Mouse (Mus musculus) MEL-GATA-1-ER (cell line): ENCODE results near the gene Psmg4.

Source experiments
- DNase-seq: peaks from one replicate; pipeline ENCODE4 v3.0.0-alpha.2; 2012; ENCODE audit warnings: low read depth; ENCODE audit errors: extremely low read depth

The Psmg4 gene

DNA sequence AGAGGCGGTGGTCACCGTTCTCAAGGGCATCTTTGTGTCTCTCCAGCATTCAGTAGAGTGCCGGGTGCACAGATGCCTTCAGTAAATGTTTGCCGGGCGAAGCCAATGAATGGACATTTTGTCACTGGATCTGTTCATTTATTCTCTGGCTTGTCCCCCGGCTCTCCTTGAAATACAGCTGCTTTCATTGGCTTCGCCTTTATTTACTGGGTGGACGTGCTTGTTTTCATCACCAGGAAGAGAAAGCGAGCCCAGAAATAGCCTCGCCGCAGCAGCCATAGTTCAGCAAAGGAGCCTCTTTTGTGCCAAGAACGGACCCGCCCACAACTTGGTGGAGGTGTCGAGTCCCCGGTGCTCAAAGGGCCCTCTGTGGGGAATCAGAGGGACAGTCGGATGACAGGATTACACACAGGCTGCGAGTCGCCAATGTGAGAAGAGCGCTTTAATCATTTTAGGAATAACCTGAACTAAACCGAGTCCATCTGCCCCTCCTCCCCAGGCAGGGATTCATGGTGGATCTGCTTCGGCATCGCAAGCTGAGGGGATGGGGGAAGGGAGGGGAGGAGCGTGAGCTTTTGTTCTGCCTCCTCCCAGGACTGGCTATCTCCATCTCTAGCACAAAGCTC is 13.9 kb upstream of the Psmg4 start:
- DNase-seq: no peak

DNA sequence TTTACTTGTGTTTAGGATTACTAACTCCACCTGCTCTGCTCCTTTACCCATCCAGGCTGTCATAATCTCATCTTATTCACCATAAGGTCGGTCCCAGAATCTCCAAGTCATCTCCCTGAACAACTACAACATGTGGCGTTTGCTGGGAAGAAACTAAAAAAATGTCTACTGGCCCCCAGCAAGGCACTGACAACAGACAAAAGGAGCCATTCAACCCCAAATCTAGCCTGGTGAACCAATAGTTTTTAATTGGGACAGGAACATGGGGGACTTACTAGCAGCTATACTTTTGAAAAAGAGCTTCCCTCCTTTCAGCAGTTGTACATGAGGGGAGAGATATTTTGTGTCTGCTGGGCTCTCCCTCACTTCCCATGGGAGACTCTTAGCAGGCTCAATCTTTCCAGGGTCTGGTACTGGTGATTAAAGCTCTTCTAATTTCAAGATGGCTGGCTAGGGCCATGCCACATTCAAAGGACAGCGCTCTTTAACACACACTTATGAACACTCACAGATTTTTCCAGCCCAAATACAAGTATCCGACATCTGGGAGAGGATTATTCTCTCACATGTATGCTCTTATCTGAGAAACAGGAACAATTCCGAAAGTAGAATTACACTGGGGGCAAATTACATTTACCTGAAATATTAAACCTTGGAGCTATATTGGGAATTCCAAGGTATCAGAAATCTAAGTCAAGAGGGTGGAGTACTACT is 13.1 kb upstream of the Psmg4 start:
- no peak for DNase-seq

DNA sequence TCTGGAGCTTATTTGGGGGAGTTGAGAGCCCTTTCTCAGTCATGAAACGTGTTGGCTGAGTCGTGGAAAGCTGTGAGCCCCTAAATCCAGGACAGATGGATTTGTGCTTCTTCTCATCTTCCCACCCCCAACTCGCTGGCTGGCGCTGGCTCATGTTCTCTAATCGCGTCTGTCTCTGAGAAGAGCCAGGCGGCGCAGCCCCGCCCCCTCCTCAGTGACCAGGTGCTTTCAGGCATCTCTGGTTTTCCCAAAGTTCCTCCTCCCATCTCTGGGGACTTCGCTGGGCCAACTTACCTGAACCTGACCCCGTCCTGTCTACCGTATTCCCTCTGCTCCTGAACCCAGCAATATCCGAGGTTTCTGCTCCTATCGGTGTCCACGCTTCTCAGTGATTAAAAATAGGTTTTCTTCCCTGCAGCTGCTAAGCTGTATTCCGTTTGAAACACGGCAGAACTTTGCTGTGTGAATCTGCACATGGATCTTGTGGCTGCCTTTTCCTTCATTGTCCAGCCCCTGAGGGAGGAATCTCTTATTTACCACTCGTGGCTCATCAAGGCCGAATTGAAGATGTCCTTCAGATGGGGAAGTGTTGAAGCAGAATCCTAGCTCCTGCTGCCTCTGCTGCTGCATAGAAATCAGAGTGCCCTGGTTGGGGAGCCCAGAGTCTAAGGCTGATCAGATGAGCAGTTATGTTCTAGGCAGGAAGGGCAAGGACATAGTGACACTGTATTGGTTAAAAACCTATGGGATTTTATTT is 12.3 kb upstream of the Psmg4 start:
- DNase-seq: no peak

DNA sequence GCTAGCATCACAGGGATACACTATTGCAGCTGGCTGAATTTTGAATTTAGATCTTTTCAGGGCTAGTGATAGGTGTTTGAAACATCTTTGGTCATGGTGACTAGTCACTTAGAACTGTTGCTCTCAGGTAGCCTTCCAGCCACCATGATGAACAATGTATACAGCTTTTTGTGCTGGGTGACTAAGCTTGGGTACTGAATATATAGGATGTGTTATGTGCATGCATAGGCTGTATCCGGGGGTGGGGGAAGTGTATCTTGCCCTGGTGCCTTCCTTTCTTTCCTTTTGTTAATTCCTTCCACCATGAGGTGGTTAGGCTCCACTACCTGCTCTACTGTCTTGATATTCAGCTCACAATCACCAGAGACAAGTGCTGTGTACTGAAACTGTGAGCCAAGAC is 11.3 kb upstream of the Psmg4 start:
- no peak for DNase-seq

DNA sequence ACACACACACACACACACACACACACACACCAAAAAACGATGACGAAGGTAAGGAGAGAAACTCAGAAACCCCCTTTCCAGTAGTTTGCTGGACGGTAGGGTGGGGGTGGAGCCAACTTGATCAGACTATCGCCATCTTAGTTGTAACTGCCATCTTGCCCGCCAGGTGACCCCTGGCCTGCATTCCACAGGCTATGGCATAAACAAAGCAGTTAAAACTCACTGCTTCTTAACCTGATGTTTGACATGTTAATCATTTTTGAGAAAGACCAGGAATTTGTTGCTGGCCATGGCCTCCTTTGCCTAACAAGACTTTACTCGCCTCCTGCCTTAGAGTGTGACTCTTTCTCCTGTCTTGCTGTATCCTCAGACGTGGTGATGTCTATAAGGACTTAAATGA is 10.1 kb upstream of the Psmg4 start:
- no peak for DNase-seq

DNA sequence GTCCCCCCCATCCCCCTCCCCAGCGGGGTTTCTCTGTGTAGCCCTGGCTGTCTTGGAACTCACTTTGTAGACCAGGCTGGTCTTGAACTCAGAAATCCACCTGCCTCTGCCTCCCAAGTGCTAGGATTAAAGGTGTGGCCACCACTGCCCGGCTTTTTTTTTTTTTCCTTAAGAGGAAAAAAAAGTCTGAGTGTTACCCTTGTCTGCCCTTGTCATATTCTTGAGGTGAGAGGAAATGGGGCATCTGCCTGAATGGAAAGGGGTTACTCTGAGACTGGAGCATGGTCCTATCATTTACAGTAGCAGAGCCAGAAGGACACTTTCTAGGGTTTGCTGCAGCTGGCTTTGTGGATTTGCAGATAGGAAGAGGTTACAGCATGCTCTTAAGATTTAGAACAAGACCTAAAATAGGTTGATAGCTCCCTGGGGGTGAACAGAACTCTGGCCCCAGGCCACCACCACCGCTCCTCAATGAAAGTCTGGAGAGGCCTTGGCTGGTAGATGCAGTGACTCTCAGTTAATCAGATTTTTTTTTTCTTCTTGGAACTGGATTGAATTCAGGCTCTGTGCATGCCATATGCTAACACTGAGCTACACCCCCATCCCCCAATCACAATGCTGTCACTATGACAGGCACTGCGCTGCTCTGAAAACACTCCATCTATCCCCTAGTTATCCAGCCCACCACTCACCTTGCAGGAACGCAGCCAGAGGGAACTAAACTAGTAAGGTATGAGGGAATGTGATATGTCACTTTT is 9.3 kb upstream of the Psmg4 start:
- DNase-seq: no peak

DNA sequence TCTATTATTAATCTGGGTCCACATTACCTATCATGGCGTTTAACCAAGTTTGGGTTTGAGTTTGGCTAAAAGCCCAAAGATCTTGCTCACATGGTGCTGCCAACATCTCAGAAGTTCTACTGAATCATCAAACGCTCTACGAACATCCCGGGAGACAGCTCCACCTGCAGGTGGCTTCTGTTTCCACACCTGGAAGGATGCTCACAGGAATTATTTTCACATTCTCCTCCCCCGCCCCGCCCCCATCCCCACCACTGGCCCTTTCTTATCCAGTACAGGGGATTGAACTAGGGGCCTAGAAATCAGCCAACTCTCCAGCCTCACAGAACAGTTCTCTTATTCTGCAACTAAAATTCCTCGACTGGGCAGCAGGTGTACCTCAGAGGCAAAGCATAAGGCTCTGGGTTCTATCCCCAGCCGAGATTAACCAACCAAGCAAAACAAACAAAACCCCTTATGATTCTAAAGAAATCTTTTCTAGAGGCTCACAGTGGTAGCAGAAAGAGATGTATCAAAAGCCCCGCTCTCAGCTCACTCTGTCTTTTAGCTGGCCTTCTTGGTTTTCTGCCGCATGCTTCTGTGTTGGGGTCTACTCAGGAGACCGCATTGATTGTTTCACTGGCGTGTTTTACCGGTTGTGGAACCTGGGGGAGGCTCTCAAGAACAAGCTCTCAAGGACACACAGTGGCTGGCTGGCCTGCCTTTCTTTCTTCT is 8.4 kb upstream of the Psmg4 start:
- DNase-seq: peak; percentile 64

DNA sequence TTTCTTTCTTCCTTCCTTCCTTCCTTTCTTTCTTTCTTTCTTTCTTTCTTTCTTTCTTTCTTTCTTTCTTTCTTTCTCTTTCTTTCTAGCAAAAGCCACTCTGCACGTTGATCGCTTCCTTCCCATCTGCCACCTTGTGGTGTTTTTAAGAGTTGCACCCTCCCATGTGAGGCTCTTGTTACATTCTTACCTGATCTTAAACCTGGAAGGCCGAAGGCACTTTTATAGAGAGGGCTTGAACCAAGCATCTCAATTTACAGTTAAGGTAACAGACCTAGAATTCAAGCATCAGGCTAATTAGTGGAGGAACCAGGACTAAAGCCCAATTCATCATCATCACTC is 7.9 kb upstream of the Psmg4 start:
- DNase-seq: peak; percentile 58

DNA sequence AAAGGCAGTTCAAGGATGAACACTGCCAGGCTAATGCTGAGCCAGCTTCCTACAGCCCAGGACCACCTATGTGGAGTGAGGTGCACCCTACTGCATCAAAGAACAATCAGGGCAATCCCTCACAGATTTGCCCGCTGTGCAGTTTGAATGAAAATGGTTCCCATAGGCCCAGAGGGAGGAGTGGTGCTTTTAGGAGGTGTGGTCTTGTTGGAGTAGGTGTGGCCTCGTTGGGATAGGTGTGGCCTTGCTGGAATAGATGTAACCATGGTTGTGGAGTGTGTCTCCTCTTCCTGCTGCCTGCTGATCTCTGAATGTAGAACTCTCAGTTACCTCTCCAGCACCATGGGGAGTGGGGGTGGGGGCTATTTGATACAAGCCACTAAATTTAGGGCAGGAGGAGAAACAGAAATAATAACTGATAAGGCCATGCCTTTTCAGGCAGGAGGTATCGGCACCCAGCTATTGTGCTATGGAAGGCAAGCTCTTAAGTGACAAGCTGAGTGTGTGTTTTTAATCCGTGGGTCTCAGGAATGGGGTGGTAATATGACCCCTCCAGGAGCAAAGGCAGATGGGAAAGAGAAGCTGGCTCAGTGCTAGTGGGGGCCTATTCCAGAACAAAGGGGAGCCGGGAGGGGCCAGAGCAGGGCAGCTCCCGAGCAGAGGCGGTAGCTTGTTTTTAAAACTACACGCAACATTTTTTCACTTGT is 6.5 kb upstream of the Psmg4 start:
- DNase-seq: no peak

DNA sequence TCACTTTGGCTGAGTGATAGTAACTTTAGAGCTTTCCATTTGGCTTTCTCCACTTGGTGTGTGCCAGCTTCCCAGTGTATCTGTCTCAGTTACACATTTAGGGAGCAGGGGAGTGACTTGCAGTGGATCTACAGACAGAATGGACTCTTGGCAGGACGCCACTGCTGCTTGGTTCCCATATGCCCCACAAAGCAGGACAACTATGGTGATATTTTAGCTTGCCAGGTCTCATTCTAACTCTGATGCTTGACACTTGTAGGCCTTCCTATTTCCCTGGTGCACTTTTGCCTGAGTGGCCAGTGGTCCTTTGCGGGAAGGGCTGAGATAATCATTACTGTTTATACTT is 6.0 kb upstream of the Psmg4 start:
- no peak for DNase-seq

DNA sequence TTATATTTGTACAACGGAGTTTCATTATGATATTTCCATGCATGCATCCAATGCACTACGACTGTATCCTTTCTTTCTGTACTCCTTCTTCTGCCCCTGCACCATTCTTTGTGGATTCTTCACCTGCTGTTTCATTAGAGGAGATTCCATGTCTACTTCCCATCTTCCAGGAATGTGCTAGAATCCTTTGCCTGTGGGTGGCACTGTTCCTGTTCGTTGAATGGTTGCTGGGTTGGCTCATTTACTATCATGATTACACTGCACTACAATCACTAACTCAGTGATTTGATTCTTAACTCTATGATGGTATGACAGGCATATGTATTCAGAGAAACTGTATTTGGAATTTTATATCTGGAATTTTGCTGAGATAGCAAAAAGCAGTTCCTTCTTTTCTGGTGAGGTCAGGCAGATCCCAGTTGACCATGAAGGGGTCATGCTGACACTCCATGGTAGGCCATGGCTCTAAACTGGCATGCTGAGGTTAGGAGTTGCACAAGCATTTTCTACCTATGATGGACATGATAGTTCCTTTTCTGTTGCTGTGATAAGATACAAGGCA is 5.1 kb upstream of the Psmg4 start:
- DNase-seq: no peak

DNA sequence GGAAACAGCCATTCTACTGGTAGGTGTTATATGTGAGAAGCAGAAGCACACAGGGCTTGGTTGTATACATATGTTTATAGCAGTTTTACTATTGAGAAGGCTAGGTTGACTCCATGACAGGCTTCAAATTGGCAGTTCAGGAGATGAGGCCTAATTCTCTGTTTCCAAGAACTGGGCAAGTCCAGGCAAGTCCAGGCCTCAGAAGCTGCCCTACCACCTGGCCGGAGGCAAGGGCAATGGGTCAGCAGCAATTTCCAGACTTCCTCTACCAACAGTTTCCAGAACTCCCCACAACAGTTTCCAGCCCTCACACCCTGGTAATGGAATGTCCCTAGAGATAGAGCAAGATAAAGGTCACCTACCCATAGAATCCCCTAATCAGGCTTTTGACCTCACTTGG is 2.8 kb upstream of the Psmg4 start:
- no peak for DNase-seq

DNA sequence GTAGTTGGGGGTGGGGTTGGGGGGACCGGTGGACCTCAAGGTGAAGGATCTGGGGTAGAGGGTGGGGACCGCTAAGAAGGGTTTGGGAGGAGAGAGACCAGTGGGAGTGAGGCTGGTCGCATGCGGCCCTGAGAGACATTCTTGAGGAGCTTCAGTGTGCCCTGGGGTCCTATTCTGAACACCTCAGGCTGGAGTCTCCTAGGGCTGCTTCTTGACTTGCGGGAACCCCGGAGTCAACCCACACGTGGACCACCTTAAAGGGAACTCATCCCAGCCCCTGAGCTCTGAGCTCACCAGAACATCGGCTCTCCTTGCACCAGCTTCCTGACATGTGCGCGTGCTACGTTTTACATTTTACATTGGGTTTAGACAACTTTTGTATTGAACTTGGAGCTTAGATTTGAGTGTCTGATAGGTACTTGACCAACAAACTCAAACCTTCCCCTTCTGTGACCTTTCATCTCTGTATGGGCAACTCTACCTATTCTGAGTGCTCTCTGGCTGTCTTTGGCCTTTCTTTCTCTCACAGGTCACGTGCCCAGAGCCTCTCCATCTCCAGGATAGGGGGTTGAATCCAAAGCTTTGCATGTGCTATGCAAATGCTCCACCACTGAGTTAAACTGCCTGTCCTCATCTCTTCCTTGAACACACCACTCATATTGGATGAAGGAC is 676 bp downstream of the Psmg4 start:
- no peak for DNase-seq

DNA sequence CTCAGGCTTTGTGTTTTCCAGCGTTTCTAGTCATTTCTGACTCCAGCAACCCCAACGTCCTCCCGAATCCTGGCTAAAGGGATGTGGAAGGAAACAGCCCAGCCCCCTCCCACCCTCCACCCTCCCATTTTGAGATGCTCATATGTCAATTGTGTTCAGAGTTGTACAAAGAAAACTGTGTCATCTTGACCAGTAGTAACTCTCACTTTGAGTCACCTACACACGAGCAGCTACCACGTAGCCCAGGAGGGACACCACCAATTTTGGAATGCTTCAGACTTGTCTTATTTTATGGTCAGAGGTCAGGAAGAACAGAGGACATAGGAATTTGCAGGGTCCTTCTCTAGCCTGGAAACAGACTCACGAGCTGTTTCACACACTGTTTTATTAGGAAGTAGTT is 11.3 kb downstream of the Psmg4 start:
- DNase-seq: no peak

DNA sequence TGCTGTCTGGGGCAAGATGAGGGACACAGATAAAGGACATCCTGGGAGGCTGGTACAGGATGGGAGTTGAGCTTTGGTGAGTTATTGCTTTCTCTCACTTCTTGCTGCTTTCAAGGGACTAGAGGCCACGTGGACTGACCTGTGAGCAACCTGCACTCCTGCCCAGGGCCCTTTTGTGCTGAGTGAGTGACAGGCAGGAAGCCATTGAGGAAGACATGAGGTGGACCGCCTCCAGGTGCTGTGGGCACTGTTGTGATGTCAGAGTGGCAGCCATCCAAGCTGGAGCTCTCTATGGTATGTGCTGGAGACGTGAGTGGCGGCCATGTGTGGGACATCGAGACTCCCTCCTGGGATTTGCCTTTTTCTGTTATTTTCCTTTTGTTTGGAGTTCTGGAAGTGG is 18.9 kb downstream of the Psmg4 start:
- no peak for DNase-seq

DNA sequence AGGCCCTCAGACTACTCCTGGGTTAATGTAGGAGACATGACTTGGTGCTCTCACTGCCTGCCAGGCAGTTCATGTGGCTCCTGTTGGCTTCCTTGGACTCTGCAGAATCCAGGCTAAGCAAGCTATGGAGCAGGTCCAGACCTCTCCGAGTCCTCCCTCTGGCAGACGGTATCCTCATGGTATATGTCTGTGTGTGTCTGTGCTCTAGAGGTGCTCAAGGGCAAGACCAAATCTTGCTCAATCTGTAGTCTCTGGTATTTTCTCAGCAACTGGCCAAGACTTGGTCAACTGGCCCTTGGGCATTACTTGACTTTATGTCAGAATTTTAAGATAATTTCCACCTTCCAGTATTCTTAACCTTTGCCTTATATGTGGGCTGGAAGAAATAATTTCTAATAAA is 22.6 kb downstream of the Psmg4 start:
- DNase-seq: no peak

DNA sequence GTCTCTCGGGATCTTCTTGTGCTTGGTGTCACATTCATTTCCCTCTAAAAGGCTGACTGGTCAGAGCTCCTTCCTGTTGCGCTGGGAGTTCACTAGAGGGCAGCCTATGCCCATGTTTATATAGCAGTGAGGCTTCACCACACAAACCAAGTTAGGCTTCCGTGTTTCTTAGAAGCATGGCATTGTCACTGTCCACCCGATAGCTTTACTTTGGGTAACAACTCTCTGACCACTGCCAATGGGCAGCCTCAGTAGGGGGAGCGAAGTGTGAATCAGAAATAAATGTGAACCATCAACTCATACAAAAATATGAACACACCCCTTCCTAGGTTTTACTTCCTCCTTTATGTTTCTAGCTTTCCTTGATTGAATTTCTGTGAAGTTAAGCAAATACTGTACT is 24.8 kb downstream of the Psmg4 start:
- peak; percentile 16 for DNase-seq

DNA sequence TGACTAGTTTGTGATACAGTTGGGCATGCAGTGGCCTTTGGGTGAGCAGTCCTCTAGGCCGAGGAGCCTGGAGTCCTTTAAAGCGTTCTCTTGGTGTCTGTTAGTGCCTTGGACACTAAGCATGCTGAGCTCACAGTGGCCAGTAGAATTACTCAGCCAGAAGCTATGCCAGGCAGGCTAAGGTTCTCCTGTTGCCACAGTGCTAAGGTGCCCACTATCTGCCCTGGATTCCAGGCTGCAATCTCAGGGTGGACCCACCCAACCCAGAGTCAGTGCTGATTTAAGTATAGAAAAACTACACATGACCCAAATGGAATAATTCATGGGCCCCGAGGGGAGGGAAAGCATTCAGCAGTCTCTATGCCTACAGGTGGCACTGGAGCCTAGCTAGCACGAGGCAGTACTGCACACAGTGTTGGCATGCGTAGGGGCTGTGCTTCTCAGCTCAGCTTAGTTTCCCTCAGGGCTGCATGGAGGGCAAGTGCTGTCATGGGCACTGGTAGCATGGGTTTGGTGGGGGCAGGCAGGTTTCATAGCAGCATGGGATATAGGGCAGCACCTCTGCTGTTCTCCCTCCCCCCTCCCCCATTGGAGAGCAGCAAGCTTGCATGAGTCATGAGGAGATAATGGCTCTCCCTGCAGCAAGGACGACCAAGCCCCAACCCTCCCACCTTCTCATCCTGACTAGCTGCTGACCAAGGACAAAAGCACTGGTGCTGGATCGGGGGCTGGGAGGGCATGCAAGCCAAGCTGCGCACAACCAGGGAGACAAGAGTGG is 29.8 kb downstream of the Psmg4 start:
- DNase-seq: no peak

DNA sequence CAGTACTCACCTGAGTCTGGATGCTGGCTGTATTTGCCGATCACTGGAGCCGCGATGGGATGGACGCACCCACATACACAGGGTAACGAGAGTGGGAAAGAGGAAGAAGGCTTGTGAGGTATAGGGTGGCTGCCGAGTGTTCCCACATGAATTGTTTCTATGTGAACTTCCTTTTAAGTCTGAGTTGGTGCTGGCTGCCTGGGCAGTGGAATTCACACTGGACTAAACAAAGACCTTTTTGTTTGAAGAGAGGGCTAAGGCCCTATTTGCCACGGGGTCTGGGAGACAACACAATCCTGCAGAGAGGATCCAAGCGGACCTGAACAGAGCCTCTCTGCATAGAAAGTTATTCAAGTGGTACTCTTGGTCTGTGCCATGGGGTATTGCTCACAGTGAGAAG is 30.6 kb downstream of the Psmg4 start:
- no peak for DNase-seq
